Mouse (Mus musculus) forebrain, embryonic 11.5 days (tissue): ENCODE data around the gene Chrne. TPM values are rescaled to one million over a fixed set of nuclear protein-coding genes. Genes with fewer than 3 reads are reported as not detected.

Experiments
- ATAC-seq: fragments of 200-750 bp; cut with Nextera tagmentation; replicated peaks from 2 replicates; pipeline ENCODE4 v1.8.0; 2017; ENCODE audit warnings: moderate TSS enrichment; ENCODE audit not compliant: low FRiP score
- DNase-seq: peaks from one replicate; pipeline ENCODE4 v3.0.0-alpha.2; 2017; ENCODE audit warnings: low spot score
- H3K27ac ChIP-seq: fragments of 300-500 bp; sonication (generic); 2 replicates; pipeline ENCODE4 v1.5.1; 2014; ENCODE audit warnings: low read depth, low read length
- H3K27me3 ChIP-seq: fragments of 300-500 bp; sonication (generic); 2 replicates; pipeline ENCODE4 v1.6.1; 2014; ENCODE audit warnings: mild to moderate bottlenecking, low read length, mixed read lengths; ENCODE audit not compliant: control insufficient read depth, insufficient read depth
- H3K36me3 ChIP-seq: fragments of 300-500 bp; sonication (generic); 2 replicates; pipeline ENCODE4 v1.6.1; 2014; ENCODE audit warnings: mild to moderate bottlenecking, low read length, moderate library complexity, mixed read lengths; ENCODE audit not compliant: control insufficient read depth, insufficient read depth
- H3K4me1 ChIP-seq: fragments of 300-500 bp; sonication (generic); replicated peaks from 2 replicates; pipeline ENCODE4 v1.6.1; 2014; ENCODE audit warnings: low read length, mixed read lengths; ENCODE audit not compliant: control insufficient read depth, insufficient read depth
- H3K4me2 ChIP-seq: fragments of 300-500 bp; sonication (generic); 2 replicates; pipeline ENCODE4 v1.6.1; 2014; ENCODE audit warnings: low read depth, mild to moderate bottlenecking, low read length, moderate library complexity, mixed read lengths; ENCODE audit not compliant: severe bottlenecking
- H3K4me3 ChIP-seq: fragments of 300-500 bp; sonication (generic); 2 replicates; pipeline ENCODE4 v1.5.1; 2014; ENCODE audit warnings: low read depth, low read length
- H3K9ac ChIP-seq: fragments of 300-500 bp; sonication (generic); 2 replicates; pipeline ENCODE4 v1.6.1; 2014; ENCODE audit warnings: low read length
- H3K9me3 ChIP-seq: fragments of 300-500 bp; sonication (generic); 2 replicates; pipeline ENCODE4 v1.6.1; 2016; ENCODE audit warnings: low read length, mixed read lengths; ENCODE audit not compliant: control insufficient read depth
- WGBS: fragments of 180-500 bp; shearing (Covaris S2); extraction: QIAGEN DNeasy Blood & Tissue Kit; methylation state at CpG from one replicate; pipeline ENCODE4 v1.1.7; 2014; 5-methylcytosine and 5-hydroxymethylcytosine counted together
- polyA plus RNA-seq: library from polyadenylated mRNA; unstranded; fragments of >200 nt; fragmentation: Nextera tagmentation; extraction: Ambion mirVana; gene quantifications from 2 replicates; pipeline ENCODE4 v1.2.1, GENCODE M21; 2014

Gene Chrne
- polyA plus RNA-seq, 1 experiment from 2014 or later: not detected

DNA sequence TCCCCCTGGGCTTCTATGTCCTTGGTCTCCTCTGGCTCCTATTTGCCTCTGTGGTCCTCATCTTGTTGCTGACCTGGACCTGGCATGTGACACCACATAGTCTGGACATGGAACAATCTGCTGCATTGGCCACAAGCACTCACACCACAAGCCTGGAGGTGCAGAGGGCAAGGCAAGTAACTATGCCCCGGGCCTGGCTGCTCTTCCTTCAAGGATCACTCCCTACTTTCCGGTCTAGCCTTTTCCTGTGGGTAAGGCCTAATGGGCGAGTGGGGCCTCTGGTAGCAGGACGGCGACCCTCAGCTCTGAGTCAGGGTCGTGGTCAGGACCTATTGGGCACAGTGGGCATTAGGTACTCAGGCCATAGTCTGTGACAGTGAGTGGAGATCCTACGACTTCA lies 22.2 kb upstream of the Chrne start:
- Histone ChIP-seq H3K9me3 (no peaks in the 10 kb centered on the region), H3K4me2 (no peak overlapping the region), H3K27me3 (no peaks in the 10 kb centered on the region), H3K4me3 (no peak overlapping the region), H3K9ac (no peak overlapping the region), H3K36me3 (peaks cover 3% of the 10 kb centered on the region; the same call in 1 of the 2 replicates), H3K27ac (no peak overlapping the region), H3K4me1 (peaks cover 6% of the 10 kb centered on the region; the same call in 1 of the 2 replicates)
- WGBS: 88% methylated on average over 7 of the region's 7 CpGs
- ATAC-seq (no peak), DNase-seq (no peak)

DNA sequence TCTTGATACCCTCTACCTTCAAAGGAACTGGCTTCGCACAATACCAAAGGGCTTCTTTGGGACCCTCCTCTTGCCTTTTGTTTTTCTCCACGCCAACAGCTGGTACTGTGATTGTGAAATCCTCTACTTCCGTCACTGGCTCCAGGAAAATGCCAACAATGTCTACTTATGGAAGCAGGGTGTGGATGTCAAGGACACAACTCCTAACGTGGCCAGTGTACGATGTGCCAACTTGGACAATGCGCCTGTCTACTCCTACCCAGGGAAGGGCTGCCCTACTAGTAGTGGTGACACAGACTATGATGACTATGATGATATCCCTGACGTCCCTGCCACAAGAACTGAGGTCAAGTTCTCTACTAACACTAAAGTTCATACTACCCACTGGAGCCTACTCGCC lies 21.0 kb upstream of the Chrne start:
- Histone ChIP-seq H3K27ac (no peak overlapping the region), H3K4me2 (no peak overlapping the region), H3K4me1 (no peaks in the 10 kb centered on the region), H3K27me3 (no peaks in the 10 kb centered on the region), H3K36me3 (peaks cover 3% of the 10 kb centered on the region; the same call in 1 of the 2 replicates), H3K9ac (no peak overlapping the region), H3K4me3 (no peak overlapping the region), H3K9me3 (no peaks in the 10 kb centered on the region)
- DNase-seq: no peak
- no peak for ATAC-seq
- 85% methylated on average over 8 of the region's 8 CpGs for WGBS

DNA sequence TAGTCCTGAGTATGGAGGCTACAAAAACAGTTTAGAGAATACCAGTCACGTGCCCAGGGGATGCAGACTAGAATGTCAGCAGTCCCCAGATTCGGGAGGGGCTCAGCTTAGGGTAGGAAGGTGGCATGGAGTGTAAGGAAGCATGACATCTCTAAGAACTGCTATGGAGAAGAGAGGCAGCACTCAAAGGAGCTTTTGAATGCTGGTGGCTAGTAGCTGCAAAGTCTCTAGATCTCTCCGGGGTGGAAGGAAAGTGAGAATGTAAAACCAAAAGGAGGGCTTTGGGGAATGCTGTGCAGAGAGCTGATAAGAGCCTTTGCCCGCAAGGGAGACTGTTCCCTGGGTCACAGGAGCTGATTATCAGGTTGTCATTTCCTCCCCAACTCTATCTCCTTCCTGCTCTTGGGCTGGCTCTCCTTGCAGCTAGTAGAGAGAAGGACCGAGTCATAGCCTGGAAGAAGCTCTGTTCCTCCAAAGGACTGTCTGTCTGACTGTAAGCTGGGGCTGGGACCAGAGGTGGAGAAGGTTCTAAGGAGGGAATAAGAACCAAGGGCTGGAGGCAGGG lies 19.8 kb upstream of the Chrne start, which contains the start of gene Gp1ba:
TSS of gene Gp1ba (plus strand) at position 409 of the 565 bp plus-strand sequence.
- DNase-seq: no peak
- 58% methylated on average over 5 of the region's 5 CpGs for WGBS

DNA sequence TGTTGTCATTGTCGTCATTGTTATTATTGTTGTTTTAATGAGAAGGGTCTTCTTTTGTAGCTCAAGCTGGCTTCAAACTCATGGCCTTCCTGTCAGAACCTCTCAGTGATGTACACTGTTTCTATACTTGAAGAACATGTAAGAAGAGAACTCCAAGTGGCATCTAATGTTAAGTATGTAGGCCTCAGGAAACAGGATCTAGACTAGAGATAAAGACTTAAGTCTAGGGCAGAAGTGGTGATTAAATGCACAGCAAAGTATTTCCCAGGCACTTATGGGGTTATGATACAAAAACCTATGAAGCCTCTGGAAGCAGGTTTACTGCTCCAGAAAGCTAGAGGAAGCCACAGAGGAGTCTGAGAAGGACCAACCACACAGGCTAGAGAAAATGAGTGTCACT lies 19.3 kb upstream of the Chrne start:
- H3K4me2 ChIP-seq: no peak overlapping the region
- no peak overlapping the region for H3K4me3 ChIP-seq
- ATAC-seq (no peak), DNase-seq (no peak)
- no peaks in the 10 kb centered on the region for H3K4me1 ChIP-seq
- no peaks in the 10 kb centered on the region for H3K36me3 ChIP-seq
- H3K9me3 ChIP-seq: no peaks in the 10 kb centered on the region
- no peak overlapping the region for H3K27ac ChIP-seq
- no peak overlapping the region for H3K9ac ChIP-seq
- H3K27me3 ChIP-seq: no peaks in the 10 kb centered on the region
- WGBS: 82% methylated on average over 1 of the region's 1 CpGs

More for the DNA sequence above, 19.8 kb upstream of the Chrne start, which contains the start of gene Gp1ba:
- H3K9ac ChIP-seq: no peak within 1 kb of the TSS
- no peak within 1 kb of the TSS for H3K4me3 ChIP-seq
- H3K27ac ChIP-seq: no peak within 1 kb of the TSS
- H3K27me3 ChIP-seq: no peaks in the 10 kb centered on the region
- H3K36me3 ChIP-seq: no peaks in the 10 kb centered on the region
- no peaks in the 10 kb centered on the region for H3K4me1 ChIP-seq
- H3K4me2 ChIP-seq: no peak within 1 kb of the TSS
- ATAC-seq: no peak
- no peaks in the 10 kb centered on the region for H3K9me3 ChIP-seq

DNA sequence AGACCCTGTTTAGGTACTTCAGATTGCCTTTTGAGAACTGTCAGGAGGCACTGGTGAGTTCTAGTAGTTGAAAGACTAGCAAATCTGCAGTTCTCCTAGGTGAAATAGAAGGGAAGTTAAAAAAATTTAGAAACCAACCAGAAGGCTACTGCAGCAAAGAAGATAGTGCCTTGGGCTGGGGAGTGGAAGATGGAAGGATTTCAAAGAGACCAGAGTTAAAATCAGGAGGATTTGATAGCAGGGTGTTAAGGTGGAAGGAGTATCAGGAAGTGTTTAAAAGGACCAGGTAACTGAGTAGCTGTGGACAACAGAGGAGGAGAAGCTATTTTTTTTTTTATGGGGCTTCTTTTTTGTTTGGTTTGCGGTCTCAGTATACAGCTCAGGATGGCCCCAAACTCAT lies 18.7 kb upstream of the Chrne start:
- DNase-seq (no peak), ATAC-seq (no peak)
- no peaks in the 10 kb centered on the region for H3K36me3 ChIP-seq
- no peak overlapping the region for H3K27ac ChIP-seq
- H3K4me2 ChIP-seq: no peak overlapping the region
- no peak overlapping the region for H3K9ac ChIP-seq
- H3K4me1 ChIP-seq: no peaks in the 10 kb centered on the region
- WGBS: 89% methylated on average over 1 of the region's 1 CpGs
- H3K9me3 ChIP-seq: no peaks in the 10 kb centered on the region
- no peaks in the 10 kb centered on the region for H3K27me3 ChIP-seq
- no peak overlapping the region for H3K4me3 ChIP-seq

DNA sequence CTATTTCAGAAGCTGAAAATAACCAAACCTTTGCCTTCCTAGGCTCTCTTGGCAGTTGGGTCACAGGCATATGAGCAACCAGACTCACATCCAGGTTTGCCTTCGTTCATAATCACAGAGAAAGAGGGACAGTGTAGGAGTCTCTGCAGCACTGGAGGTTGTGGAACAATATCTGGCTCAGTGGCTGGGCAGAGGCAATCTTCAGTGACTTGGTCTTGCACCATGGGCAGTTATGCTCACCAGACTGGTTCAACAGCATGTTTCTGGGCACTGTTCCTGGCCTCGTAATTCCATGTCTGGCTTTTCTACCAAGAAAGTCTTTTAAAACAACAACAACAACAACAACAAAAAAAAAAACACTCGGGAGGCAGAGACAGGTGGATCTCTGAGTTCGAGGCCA lies 16.6 kb upstream of the Chrne start:
- no peak overlapping the region for H3K9ac ChIP-seq
- 84% methylated on average over 4 of the region's 4 CpGs for WGBS
- no peaks in the 10 kb centered on the region for H3K4me1 ChIP-seq
- no peaks in the 10 kb centered on the region for H3K9me3 ChIP-seq
- H3K4me3 ChIP-seq: no peak overlapping the region
- ATAC-seq (no peak), DNase-seq (no peak)
- H3K27me3 ChIP-seq: no peaks in the 10 kb centered on the region
- no peak overlapping the region for H3K4me2 ChIP-seq
- no peaks in the 10 kb centered on the region for H3K36me3 ChIP-seq
- H3K27ac ChIP-seq: no peak overlapping the region

DNA sequence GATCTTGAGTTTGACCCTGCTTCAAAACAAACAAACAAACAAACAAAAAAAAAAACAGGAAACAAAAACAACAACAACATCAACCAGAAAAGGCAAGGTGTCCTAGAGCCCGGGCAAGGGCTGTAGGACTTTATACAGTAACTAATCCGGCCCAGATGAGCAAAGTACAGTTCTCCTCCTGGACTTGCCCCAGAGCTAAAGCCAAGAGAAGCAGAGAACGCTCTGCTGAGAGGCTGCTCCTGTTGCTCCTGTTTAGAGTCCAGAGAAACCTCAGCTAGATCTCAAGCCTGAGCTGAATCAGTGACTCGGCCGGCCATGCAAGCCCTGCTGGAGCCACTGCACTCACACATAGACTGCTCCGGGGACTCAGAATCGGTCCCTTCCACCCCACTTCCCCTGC lies 11.1 kb upstream of the Chrne start:
- WGBS: 76% methylated on average over 7 of the region's 7 CpGs
- H3K4me1 ChIP-seq: no peaks in the 10 kb centered on the region
- no peak overlapping the region for H3K27ac ChIP-seq
- no peaks in the 10 kb centered on the region for H3K9me3 ChIP-seq
- no peak for DNase-seq
- no peaks in the 10 kb centered on the region for H3K27me3 ChIP-seq
- H3K4me3 ChIP-seq: no peak overlapping the region
- no peak for ATAC-seq
- no peak overlapping the region for H3K4me2 ChIP-seq
- no peak overlapping the region for H3K9ac ChIP-seq
- H3K36me3 ChIP-seq: no peaks in the 10 kb centered on the region

DNA sequence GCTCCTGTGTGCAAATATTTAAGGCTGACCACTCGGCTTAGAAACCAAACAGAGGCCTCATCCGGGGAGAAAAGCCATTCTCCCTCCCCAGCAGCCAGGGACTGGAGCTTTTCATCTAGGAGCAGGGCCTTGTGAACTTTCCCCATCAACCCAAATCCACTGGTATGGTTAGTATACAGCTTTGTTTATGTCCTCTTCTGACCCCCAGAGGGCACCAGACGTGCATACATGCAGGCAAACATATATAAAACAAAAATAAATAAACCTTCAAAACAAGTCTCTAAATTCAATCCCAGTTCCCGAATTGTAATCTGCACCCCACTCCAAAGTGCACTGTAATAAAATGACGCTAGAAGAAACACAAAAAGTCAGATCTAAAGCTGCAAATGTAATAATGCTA lies 10.5 kb upstream of the Chrne start:
- no peak overlapping the region for H3K4me2 ChIP-seq
- H3K27ac ChIP-seq: no peak overlapping the region
- H3K4me3 ChIP-seq: no peak overlapping the region
- H3K27me3 ChIP-seq: no peaks in the 10 kb centered on the region
- no peak for DNase-seq
- H3K9ac ChIP-seq: no peak overlapping the region
- ATAC-seq: no peak
- WGBS: 50% methylated on average over 5 of the region's 5 CpGs
- no peaks in the 10 kb centered on the region for H3K36me3 ChIP-seq
- H3K4me1 ChIP-seq: no peaks in the 10 kb centered on the region
- no peaks in the 10 kb centered on the region for H3K9me3 ChIP-seq

DNA sequence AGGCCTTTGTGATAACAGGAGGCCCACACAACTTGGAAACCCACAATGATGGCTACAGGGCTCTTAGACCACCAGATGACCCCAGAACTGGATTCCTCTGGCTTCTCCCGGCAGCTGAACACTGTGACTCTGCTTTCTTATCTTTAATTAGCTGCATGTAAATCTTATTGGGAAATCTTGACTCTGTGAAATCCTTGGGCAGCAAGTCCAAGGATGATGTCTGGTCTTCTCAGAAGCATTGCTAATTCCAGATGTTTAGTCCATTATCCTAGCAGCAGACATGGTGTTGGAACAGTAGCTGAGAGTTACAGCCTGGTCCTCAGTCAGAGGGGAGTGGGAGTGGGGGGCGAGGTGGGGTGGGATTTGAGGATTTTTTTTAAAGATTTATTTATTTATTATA lies 9.4 kb upstream of the Chrne start:
- Histone ChIP-seq H3K9ac (no peak overlapping the region), H3K4me1 (no peaks in the 10 kb centered on the region), H3K27me3 (no peaks in the 10 kb centered on the region), H3K9me3 (no peaks in the 10 kb centered on the region), H3K4me3 (no peak overlapping the region), H3K27ac (no peak overlapping the region), H3K36me3 (no peaks in the 10 kb centered on the region), H3K4me2 (no peak overlapping the region)
- DNase-seq (no peak), ATAC-seq (no peak)
- 70% methylated on average over 2 of the region's 2 CpGs for WGBS
